Mouse (Mus musculus): ENCODE measurements around the gene Zfp672. TPM values are rescaled to one million over a fixed set of nuclear protein-coding genes. Genes with fewer than 3 reads are reported as not detected.
"Not testable (repeated sequence)": the region's sequence is repeated elsewhere in the genome, so short reads cannot be mapped to it uniquely, and the experiment has no call there.

The Zfp672 gene
- total and polyA plus RNA-seq, 3 experiments: 31.2 to 38.8 (median 34.9) TPM

DNA sequence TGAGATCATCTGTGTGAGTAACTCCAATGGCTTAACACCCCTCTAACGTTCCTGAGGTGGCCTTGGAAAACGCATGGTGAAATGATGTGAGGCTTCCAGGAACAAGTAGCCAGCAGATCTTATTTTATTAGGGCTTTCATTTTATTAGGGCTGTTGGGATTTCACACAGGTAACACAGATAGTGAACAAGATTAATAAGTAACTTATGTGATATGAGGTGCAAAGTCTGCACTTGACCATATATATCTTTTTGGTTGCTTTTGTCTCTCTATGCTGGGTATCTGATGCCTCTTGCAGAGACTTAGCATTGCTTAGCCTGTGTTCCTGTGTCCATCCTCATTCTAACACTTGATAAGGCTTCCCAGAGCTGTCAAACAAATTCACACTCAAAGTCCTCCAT lies 47.1 kb upstream of the Zfp672 start:
- TF ChIP-seq EP300 (IDR thresholded peaks at IDR 0.05; ENCODE audit: low read length) (no peak), GABPA (IDR thresholded peaks at IDR 0.05; ENCODE audit: insufficient replicate concordance, low read depth, low read length) (no peak), JUND (conservative IDR thresholded peaks at IDR 0.05; ENCODE audit: low read depth, low read length) (no peak), ETS1 (conservative IDR thresholded peaks at IDR 0.05; ENCODE audit: low read depth, low read length) (no peak), POLR2AphosphoS2 (IDR thresholded peaks at IDR 0.05; ENCODE audit: low read depth, low read length) (no peak), JUN (IDR thresholded peaks at IDR 0.05; ENCODE audit: insufficient read depth, low read depth, low read length) (no peak), HCFC1 (IDR thresholded peaks at IDR 0.05; ENCODE audit: low read depth, low read length) (no peak), PAX5 (IDR thresholded peaks at IDR 0.05; ENCODE audit: low read length) (no peak), MAZ (IDR thresholded peaks at IDR 0.05; ENCODE audit: low read depth, low read length) (no peak), BHLHE40 (IDR thresholded peaks at IDR 0.05; ENCODE audit: low read depth, low read length) (no peak), KAT2A (IDR thresholded peaks at IDR 0.05; ENCODE audit: insufficient replicate concordance, low read length) (no peak), SMC3 (IDR thresholded peaks at IDR 0.05; ENCODE audit: low read depth, low read length) (no peak), MXI1 (IDR thresholded peaks at IDR 0.05; ENCODE audit: low read depth, low read length) (no peak), NRF1 (IDR thresholded peaks at IDR 0.05; ENCODE audit: low read depth, low read length) (no peak), E2F4 (IDR thresholded peaks at IDR 0.05; ENCODE audit: insufficient replicate concordance, low read depth, low read length) (no peak), USF2 (conservative IDR thresholded peaks at IDR 0.05; ENCODE audit: low read depth, low read length) (no peak)
- in situ Hi-C loops (cut with MboI; ENCODE audit: low pct_ligation_motif_present, low pct_unique_long_range_greater_than_20kb, low sequenced_read_pairs) (no loop called here), dilution Hi-C loops (cut with MboI; ENCODE audit: extremely low pct_ligation_motif_present, extremely low pct_unique_long_range_greater_than_20kb, low sequenced_read_pairs) (no loop called here)
- Histone ChIP-seq H3K27me3 (replicated peaks) (peaks cover 73% of the 10 kb centered on the region), H3K79me2 (replicated peaks; ENCODE audit: control insufficient read depth, extremely low read depth, insufficient read depth, poor library complexity, severe bottlenecking) (no peaks in the 10 kb centered on the region), H3K27ac (ENCODE audit: insufficient read depth, low read depth) (no peak overlapping the region), H3K4me2 (ENCODE audit: insufficient read depth, low read depth, poor library complexity, severe bottlenecking) (no peak overlapping the region), H3K36me3 (replicated peaks in 1 of 2; ENCODE audit: control insufficient read depth in 1 of 2, insufficient read depth in 1 of 2, low read length in 1 of 2) (no peaks in the 10 kb centered on the region), H3K4me1 (ENCODE audit: control insufficient read depth in 1 of 2, insufficient read depth in 2 of 2) (no peaks in the 10 kb centered on the region), H3K4me3 (replicated peaks in 1 of 3; ENCODE audit: low read depth in 2 of 3, low read length in 2 of 3, poor library complexity in 1 of 3) (no peak overlapping the region), H3K9me3 (replicated peaks; ENCODE audit: low read length) (peaks cover 2% of the 10 kb centered on the region), H3K9ac (ENCODE audit: insufficient read depth, low read depth) (no peak overlapping the region)
- DNase-seq (ENCODE audit: extremely low read depth): no peak

DNA sequence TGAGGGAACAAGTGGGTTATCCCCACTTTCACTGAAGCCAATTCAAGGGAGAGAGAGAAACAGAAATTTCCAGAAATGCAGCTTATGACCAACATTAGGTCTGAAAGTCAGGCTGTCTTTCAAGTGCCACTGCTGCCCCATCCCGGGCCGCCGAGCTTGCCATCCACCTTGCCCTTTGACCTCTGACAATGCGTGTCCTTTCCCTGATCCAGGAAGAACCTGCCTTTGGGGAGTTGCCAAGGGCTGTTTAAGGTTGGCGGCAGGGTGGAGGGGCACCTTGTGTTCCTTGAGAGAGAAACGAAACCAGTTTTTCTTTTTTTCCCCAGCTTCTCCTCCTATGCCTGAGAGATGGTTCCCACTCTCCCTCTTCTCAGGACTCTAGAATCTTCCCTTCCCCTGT lies 36.1 kb upstream of the Zfp672 start:
- dilution Hi-C loops (cut with MboI; ENCODE audit: extremely low pct_ligation_motif_present, extremely low pct_unique_long_range_greater_than_20kb, low sequenced_read_pairs); H3K9me3 ChIP-seq (replicated peaks; ENCODE audit: low read length); H3K36me3 ChIP-seq (replicated peaks in 1 of 2; ENCODE audit: control insufficient read depth in 1 of 2, insufficient read depth in 1 of 2, low read length in 1 of 2); H3K4me1 ChIP-seq (ENCODE audit: control insufficient read depth in 1 of 2, insufficient read depth in 2 of 2); H3K79me2 ChIP-seq (replicated peaks; ENCODE audit: control insufficient read depth, extremely low read depth, insufficient read depth, poor library complexity, severe bottlenecking); H3K4me2 ChIP-seq (ENCODE audit: insufficient read depth, low read depth, poor library complexity, severe bottlenecking); H3K4me3 ChIP-seq (replicated peaks in 1 of 3; ENCODE audit: low read depth in 2 of 3, low read length in 2 of 3, poor library complexity in 1 of 3); DNase-seq (ENCODE audit: extremely low read depth); in situ Hi-C loops (cut with MboI; ENCODE audit: low pct_ligation_motif_present, low pct_unique_long_range_greater_than_20kb, low sequenced_read_pairs); H3K9ac ChIP-seq (ENCODE audit: insufficient read depth, low read depth); H3K27ac ChIP-seq (ENCODE audit: insufficient read depth, low read depth): not testable (repeated sequence)
- H3K27me3 ChIP-seq (replicated peaks): peaks cover 68% of the 10 kb centered on the region
